Mouse (Mus musculus) thymus, adult 2 months (tissue): Measurements from ENCODE around the gene Ano1. TPM values are rescaled to one million over a fixed set of nuclear protein-coding genes. Genes with fewer than 3 reads are reported as not detected.
A peak's percentile ranks its signal among the peaks of the same experiment; 100 is the strongest.

Source experiments
- DNase-seq: peaks from one replicate; pipeline ENCODE4 v3.0.0; 2021
- H3K27ac ChIP-seq: fragments of 200-500 bp; 2 replicates; pipeline ENCODE4 v1.5.1; 2012; ENCODE audit warnings: low read length, control low read depth; ENCODE audit not compliant: control insufficient read depth, insufficient read depth
- H3K27me3 ChIP-seq: fragments of 200-500 bp; 2 replicates; pipeline ENCODE4 v1.6.1; 2012; ENCODE audit warnings: mild to moderate bottlenecking, low read length, moderate library complexity, mixed read lengths; ENCODE audit not compliant: control insufficient read depth, insufficient read depth
- H3K36me3 ChIP-seq: fragments of 200-500 bp; 2 replicates; pipeline ENCODE4 v1.6.1; 2012; ENCODE audit warnings: mild to moderate bottlenecking, low read length, moderate library complexity; ENCODE audit not compliant: control insufficient read depth, insufficient read depth
- H3K4me1 ChIP-seq: fragments of 200-500 bp; replicated peaks from 2 replicates; pipeline ENCODE4 v1.6.1; 2012; ENCODE audit warnings: low read length; ENCODE audit not compliant: control insufficient read depth, insufficient read depth
- H3K4me3 ChIP-seq: fragments of 200-500 bp; 2 replicates; pipeline ENCODE4 v1.5.1; 2012; ENCODE audit warnings: mild to moderate bottlenecking, low read length, control low read depth, moderate library complexity; ENCODE audit not compliant: control insufficient read depth, insufficient read depth
- CTCF ChIP-seq: fragments of 200-500 bp; IDR thresholded peaks from 2 replicates; pipeline ENCODE4 v1.5.1; 2012; ENCODE audit warnings: mild to moderate bottlenecking, control low read depth, low read length, moderate library complexity, borderline replicate concordance; ENCODE audit not compliant: control insufficient read depth, poor library complexity, insufficient read depth; ENCODE audit errors: extremely low read depth
- POLR2A ChIP-seq: fragments of 200-500 bp; IDR thresholded peaks from 2 replicates; pipeline ENCODE4 v1.6.1; 2012; ENCODE audit warnings: mild to moderate bottlenecking, low read length, control low read depth, moderate library complexity; ENCODE audit not compliant: control insufficient read depth, poor library complexity, insufficient read depth; ENCODE audit errors: extremely low read depth
- WGBS: fragments of 180-500 bp; shearing (Covaris S2); methylation state at CpG from one replicate; pipeline ENCODE4 v1.1.7; 2018; 5-methylcytosine and 5-hydroxymethylcytosine counted together
- polyA plus RNA-seq: library from polyadenylated mRNA; depleted of rRNA; stranded (reverse); fragments of >200 nt; gene quantifications from 2 replicates; pipeline ENCODE4 v1.2.3, GENCODE M21; 2012

Ano1 gene
- polyA plus RNA-seq, 1 experiment, result 3.7 TPM

DNA sequence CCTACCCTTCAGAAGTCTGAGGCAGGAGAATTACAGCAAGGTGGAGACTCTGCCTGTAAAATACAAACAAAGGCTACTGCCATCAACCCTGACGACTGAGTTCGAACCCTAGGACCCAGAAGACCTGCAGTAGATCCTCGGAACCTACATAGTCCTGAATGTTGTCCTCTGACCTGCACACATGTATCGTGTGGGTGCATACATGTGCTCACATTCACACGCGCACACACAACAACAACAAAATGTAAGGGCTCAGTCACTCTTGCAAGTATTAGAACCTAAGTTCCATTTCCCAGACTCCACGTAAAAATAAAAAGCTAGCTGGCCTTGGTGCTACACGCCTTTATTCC is 197.7 kb downstream of the Ano1 start:
- TF ChIP-seq POLR2A (no peak), CTCF (no peak)
- Histone ChIP-seq H3K27ac (peak overlapping the region; percentile 42; the same call in 1 of the 2 replicates), H3K27me3 (no peaks in the 10 kb centered on the region), H3K4me1 (peaks cover 14% of the 10 kb centered on the region), H3K4me3 (peak overlapping the region; percentile 63), H3K36me3 (peaks cover 4% of the 10 kb centered on the region; the same call in 1 of the 2 replicates)
- no peak for DNase-seq
- WGBS, result 39% methylated on average over 8 of the region's 8 CpGs

DNA sequence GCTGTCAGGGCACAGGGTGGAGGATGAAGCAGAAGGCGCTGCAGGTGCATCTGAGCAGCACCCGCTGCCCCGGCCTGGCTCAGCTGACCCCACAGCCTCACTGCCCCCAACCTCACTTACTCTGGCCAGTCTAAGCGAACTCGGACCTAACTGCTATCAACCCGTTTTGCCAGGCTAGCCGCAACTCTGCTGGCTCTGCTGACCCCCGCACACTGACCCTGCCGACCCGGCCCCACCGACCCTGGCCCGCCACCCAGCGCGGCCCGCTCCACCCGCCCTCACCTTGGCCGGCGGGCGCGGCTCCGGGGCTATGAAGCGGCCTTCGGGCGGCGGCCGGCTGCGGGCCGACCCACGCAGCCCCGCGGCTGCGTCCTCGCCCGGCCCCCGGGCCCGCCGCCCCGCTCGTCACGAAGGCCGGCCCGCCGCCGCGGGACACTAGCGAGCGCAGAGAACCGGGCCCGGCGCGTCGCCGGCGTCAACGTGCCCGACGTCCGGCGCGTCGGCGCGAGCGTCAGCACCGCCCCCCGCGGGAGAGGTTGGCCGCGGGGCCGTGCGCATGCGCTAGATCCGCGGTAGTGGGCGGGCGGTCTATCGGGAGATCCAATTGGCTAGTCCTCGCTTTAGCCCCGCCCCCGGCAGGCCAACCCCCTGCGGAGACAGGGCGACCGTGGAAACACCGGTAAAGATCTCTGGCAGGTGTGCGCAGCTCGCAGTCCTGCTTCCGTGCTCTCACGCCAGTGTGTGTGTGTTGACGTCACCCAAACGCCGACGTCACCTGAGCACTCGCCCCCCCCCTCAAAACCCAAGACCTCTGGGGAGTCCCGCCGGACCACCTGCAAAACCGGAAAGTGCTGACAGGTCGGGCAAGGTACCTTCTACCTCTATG is 198.3 kb downstream of the Ano1 start, which contains the start of gene Ppfia1:
Gene Ppfia1 (minus strand): TSS at position 493 of the 886 bp plus-strand sequence.
- TF ChIP-seq POLR2A, result peak; percentile 76
- peak; percentile 49; the same call in 1 of the 2 replicates for TF ChIP-seq CTCF
- under 1% methylated on average over 97 of the region's 97 CpGs for WGBS
- peak within 1 kb of the TSS; percentile 42; the same call in 1 of the 2 replicates for H3K27ac ChIP-seq

DNA sequence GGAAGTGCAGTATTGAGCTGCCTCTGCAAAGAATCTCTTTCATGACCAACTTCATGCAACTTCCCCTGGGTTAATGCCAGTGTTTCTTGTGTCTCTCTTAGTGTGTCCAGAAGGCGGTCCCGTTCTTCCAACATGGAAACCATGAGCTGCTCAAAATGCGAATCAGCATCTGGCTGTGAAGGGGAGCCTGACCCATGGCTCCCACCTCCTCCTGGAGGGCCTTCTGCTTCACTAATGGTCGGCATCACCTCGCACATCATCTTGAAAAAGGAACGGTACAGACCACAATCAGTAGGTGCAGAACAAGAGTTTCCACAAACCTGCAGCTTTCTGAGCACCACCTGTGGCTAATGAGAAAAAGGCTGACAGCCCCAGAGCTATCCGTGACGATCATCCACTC is 199.5 kb downstream of the Ano1 start:
- Histone ChIP-seq H3K27ac (no peak overlapping the region), H3K36me3 (peaks cover 4% of the 10 kb centered on the region; the same call in 1 of the 2 replicates), H3K4me3 (no peak overlapping the region), H3K4me1 (peaks cover 14% of the 10 kb centered on the region), H3K27me3 (no peaks in the 10 kb centered on the region)
- DNase-seq, result no peak
- TF ChIP-seq POLR2A (no peak), CTCF (no peak)
- WGBS, result 90% methylated on average over 8 of the region's 8 CpGs

More for the DNA sequence above, 198.3 kb downstream of the Ano1 start, which contains the start of gene Ppfia1:
- Histone ChIP-seq H3K27me3 (no peaks in the 10 kb centered on the region), H3K4me1 (peaks cover 14% of the 10 kb centered on the region), H3K4me3 (peak within 1 kb of the TSS; percentile 88), H3K36me3 (peaks cover 4% of the 10 kb centered on the region; the same call in 1 of the 2 replicates)
- DNase-seq, result peak; percentile 98

- H3K4me1 ChIP-seq, result peaks cover 14% of the 10 kb centered on the region
These were observed 201.0 kb downstream of the Ano1 start for GRCm38 (mm10) chr7:144550811-144551210.

GRCm38 (mm10) chr7:144549904-144550566 is 201.7 kb downstream of the Ano1 start:
- Histone ChIP-seq H3K36me3 (peaks cover 4% of the 10 kb centered on the region; the same call in 1 of the 2 replicates), H3K27me3 (no peaks in the 10 kb centered on the region)
- DNase-seq, result peak; percentile 20

More at GRCm38 (mm10) chr7:144550811-144551210, 201.0 kb downstream of the Ano1 start:
- TF ChIP-seq CTCF (no peak), POLR2A (no peak)
- H3K27ac ChIP-seq, result no peak overlapping the region
- DNase-seq, result no peak
- H3K4me3 ChIP-seq, result no peak overlapping the region
- WGBS, result 62% methylated on average over 1 of the region's 1 CpGs
- peaks cover 4% of the 10 kb centered on the region; the same call in 1 of the 2 replicates for H3K36me3 ChIP-seq
- no peaks in the 10 kb centered on the region for H3K27me3 ChIP-seq

DNA sequence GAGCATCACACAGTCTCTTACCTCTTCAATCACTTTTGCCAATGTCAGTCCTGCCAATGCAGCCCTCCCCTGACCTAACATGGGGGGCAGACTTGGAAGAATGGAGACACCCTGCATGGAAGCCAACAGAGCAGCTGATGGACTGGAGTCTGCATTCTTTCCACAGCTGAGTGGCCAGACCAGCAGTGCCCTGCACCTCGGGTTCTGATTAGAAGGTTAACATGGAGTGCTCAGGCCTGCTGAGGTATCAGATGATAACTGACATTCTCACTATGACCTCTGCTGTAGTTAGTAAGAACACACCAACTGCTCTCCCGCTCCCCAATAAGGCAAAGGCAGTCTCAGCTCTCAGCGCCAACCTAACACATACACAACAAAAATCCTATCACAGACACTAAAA is 206.5 kb downstream of the Ano1 start:
- Histone ChIP-seq H3K4me1 (no peaks in the 10 kb centered on the region), H3K4me3 (no peak overlapping the region), H3K27me3 (no peaks in the 10 kb centered on the region), H3K36me3 (no peaks in the 10 kb centered on the region; the same call in 1 of the 2 replicates), H3K27ac (no peak overlapping the region)
- no peak for DNase-seq
- TF ChIP-seq CTCF, result no peak
- no peak for TF ChIP-seq POLR2A
- WGBS, result 97% methylated on average over 3 of the region's 3 CpGs

More at GRCm38 (mm10) chr7:144549904-144550566, 201.7 kb downstream of the Ano1 start:
- peaks cover 14% of the 10 kb centered on the region for H3K4me1 ChIP-seq
- H3K4me3 ChIP-seq, result no peak overlapping the region
- TF ChIP-seq CTCF, result no peak
- no peak for TF ChIP-seq POLR2A
- H3K27ac ChIP-seq, result no peak overlapping the region
- WGBS, result 84% methylated on average over 2 of the region's 2 CpGs
